Mouse (Mus musculus) heart, embryonic 13.5 days (tissue): Measurements from ENCODE around the gene Agpat1. TPM values are rescaled to one million over a fixed set of nuclear protein-coding genes. Genes with fewer than 3 reads are reported as not detected.

ENCODE experiments used
- ATAC-seq: fragments of 200-750 bp; cut with Nextera tagmentation; 2 replicates; pipeline ENCODE4 v1.8.0; 2017; ENCODE audit warnings: moderate TSS enrichment; ENCODE audit not compliant: insufficient number of reproducible peaks, low FRiP score, low TSS enrichment; ENCODE audit errors: extremely low read depth
- H3K27ac ChIP-seq: fragments of 300-500 bp; sonication (generic); replicated peaks from 2 replicates; pipeline ENCODE4 v1.5.1; 2015; ENCODE audit warnings: moderate library complexity, mild to moderate bottlenecking, inconsistent platforms
- H3K27me3 ChIP-seq: fragments of 300-500 bp; sonication (generic); replicated peaks from 2 replicates; pipeline ENCODE4 v1.6.1; 2015; ENCODE audit warnings: mild to moderate bottlenecking, inconsistent platforms
- H3K36me3 ChIP-seq: fragments of 300-500 bp; sonication (generic); 2 replicates; pipeline ENCODE4 v1.6.1; 2015; ENCODE audit warnings: mild to moderate bottlenecking, inconsistent platforms
- H3K4me1 ChIP-seq: fragments of 300-500 bp; sonication (generic); 2 replicates; pipeline ENCODE4 v1.6.1; 2015; ENCODE audit warnings: inconsistent platforms
- H3K4me2 ChIP-seq: fragments of 300-500 bp; sonication (generic); 2 replicates; pipeline ENCODE4 v1.6.1; 2015; ENCODE audit warnings: inconsistent platforms, mild to moderate bottlenecking, moderate library complexity
- H3K4me3 ChIP-seq: fragments of 300-500 bp; sonication (generic); 2 replicates; pipeline ENCODE4 v1.5.1; 2015; ENCODE audit warnings: moderate library complexity, mild to moderate bottlenecking, inconsistent platforms
- H3K9ac ChIP-seq: fragments of 300-500 bp; sonication (generic); 2 replicates; pipeline ENCODE4 v1.6.1; 2015; ENCODE audit warnings: inconsistent platforms, mild to moderate bottlenecking, moderate library complexity
- H3K9me3 ChIP-seq: fragments of 300-500 bp; sonication (generic); 2 replicates; pipeline ENCODE4 v1.6.1; 2016; ENCODE audit warnings: inconsistent platforms
- WGBS: fragments of 180-500 bp; shearing (Covaris S2); methylation state at CpG from one replicate; pipeline ENCODE4 v1.1.7; 2015; ENCODE audit warnings: mixed read lengths; 5-methylcytosine and 5-hydroxymethylcytosine counted together
- polyA plus RNA-seq: library from polyadenylated mRNA; unstranded; fragments of >200 nt; fragmentation: Nextera tagmentation; extraction: Ambion mirVana; gene quantifications from 2 replicates; pipeline ENCODE4 v1.2.1, GENCODE M21; 2015

The Agpat1 gene
- polyA plus RNA-seq, 1 experiment from 2014 or later: 54.2 TPM

- no peak overlapping the region for H3K4me2 ChIP-seq
- H3K27ac ChIP-seq: no peak overlapping the region
- peaks cover 20% of the 10 kb centered on the region for H3K36me3 ChIP-seq
- H3K27me3 ChIP-seq: peaks cover 42% of the 10 kb centered on the region
- H3K4me3 ChIP-seq: no peak overlapping the region
- peaks cover 56% of the 10 kb centered on the region for H3K4me1 ChIP-seq
- 25% methylated on average over 2 of the region's 2 CpGs for WGBS
- H3K9me3 ChIP-seq: no peaks in the 10 kb centered on the region
- no peak overlapping the region for H3K9ac ChIP-seq
- ATAC-seq: no peak
Observed at GRCm38 (mm10) chr17:34657271-34657670, 53.2 kb downstream of the Agpat1 start.

- no peaks in the 10 kb centered on the region for H3K9me3 ChIP-seq
- WGBS: 56% methylated on average over 2 of the region's 2 CpGs
- H3K27me3 ChIP-seq: peaks cover 46% of the 10 kb centered on the region
- H3K36me3 ChIP-seq: peaks cover 11% of the 10 kb centered on the region
- H3K4me2 ChIP-seq: no peak overlapping the region
- no peak for ATAC-seq
- no peak overlapping the region for H3K9ac ChIP-seq
- no peak overlapping the region for H3K27ac ChIP-seq
- peaks cover 56% of the 10 kb centered on the region for H3K4me1 ChIP-seq
- no peak overlapping the region for H3K4me3 ChIP-seq
Observed at GRCm38 (mm10) chr17:34658145-34658544, 54.1 kb downstream of the Agpat1 start.

- WGBS: 68% methylated on average over 3 of the region's 3 CpGs
- peaks cover 56% of the 10 kb centered on the region for H3K4me1 ChIP-seq
- H3K27me3 ChIP-seq: peaks cover 50% of the 10 kb centered on the region
- H3K9me3 ChIP-seq: no peaks in the 10 kb centered on the region
- H3K27ac ChIP-seq: no peak overlapping the region
- H3K4me3 ChIP-seq: no peak overlapping the region
- no peak overlapping the region for H3K9ac ChIP-seq
- H3K36me3 ChIP-seq: peaks cover 7% of the 10 kb centered on the region
- no peak overlapping the region for H3K4me2 ChIP-seq
- no peak for ATAC-seq
Observed at GRCm38 (mm10) chr17:34658591-34658990, 54.5 kb downstream of the Agpat1 start.

- no peak for ATAC-seq
- H3K4me3 ChIP-seq: no peak overlapping the region
- 0 out of 2 replicates have a peak, but pooled peaks cover 3% of the 10 kb centered on the region for H3K36me3 ChIP-seq
- H3K4me1 ChIP-seq: peaks cover 55% of the 10 kb centered on the region
- no peak overlapping the region for H3K9ac ChIP-seq
- H3K4me2 ChIP-seq: peak overlapping the region; percentile 13; the same call in 1 of the 2 replicates
- 41% methylated on average over 12 of the region's 12 CpGs for WGBS
- H3K9me3 ChIP-seq: no peaks in the 10 kb centered on the region
- H3K27me3 ChIP-seq: peaks cover 58% of the 10 kb centered on the region
- 0 out of 2 replicates have a peak overlapping the region, but pooled peaks have one; percentile 28 for H3K27ac ChIP-seq
Observed at GRCm38 (mm10) chr17:34659181-34659896, 55.3 kb downstream of the Agpat1 start.

GRCm38 (mm10) chr17:34659897-34660214 is 55.8 kb downstream of the Agpat1 start:
- no peak for ATAC-seq
- WGBS: 56% methylated on average over 3 of the region's 3 CpGs
- Histone ChIP-seq H3K4me3 (no peak overlapping the region), H3K9ac (no peak overlapping the region), H3K36me3 (no peaks in the 10 kb centered on the region), H3K4me1 (peaks cover 49% of the 10 kb centered on the region), H3K27me3 (peaks cover 63% of the 10 kb centered on the region), H3K27ac (0 out of 2 replicates have a peak overlapping the region, but pooled peaks have one; percentile 28), H3K9me3 (no peaks in the 10 kb centered on the region), H3K4me2 (peak overlapping the region; percentile 13; the same call in 1 of the 2 replicates)

GRCm38 (mm10) chr17:34660259-34660820 is 56.3 kb downstream of the Agpat1 start:
- peaks cover 68% of the 10 kb centered on the region for H3K27me3 ChIP-seq
- peaks cover 45% of the 10 kb centered on the region for H3K4me1 ChIP-seq
- no peaks in the 10 kb centered on the region for H3K36me3 ChIP-seq
- H3K27ac ChIP-seq: 0 out of 2 replicates have a peak overlapping the region, but pooled peaks have one; percentile 36
- peak overlapping the region; percentile 60 for H3K4me2 ChIP-seq
- ATAC-seq: no peak
- no peak overlapping the region for H3K9ac ChIP-seq
- H3K9me3 ChIP-seq: no peaks in the 10 kb centered on the region
- 25% methylated on average over 11 of the region's 11 CpGs for WGBS
- H3K4me3 ChIP-seq: peak overlapping the region; percentile 33

GRCm38 (mm10) chr17:34661121-34661591 is 57.1 kb downstream of the Agpat1 start:
- Histone ChIP-seq H3K9ac (peak overlapping the region; percentile 61), H3K4me2 (peak overlapping the region; percentile 60), H3K27me3 (peaks cover 76% of the 10 kb centered on the region), H3K36me3 (no peaks in the 10 kb centered on the region), H3K4me3 (peak overlapping the region; percentile 33), H3K4me1 (peaks cover 36% of the 10 kb centered on the region), H3K9me3 (no peaks in the 10 kb centered on the region), H3K27ac (peak overlapping the region; percentile 36; the same call in 1 of the 2 replicates)
- ATAC-seq: no peak
- 3% methylated on average over 19 of the region's 19 CpGs for WGBS

DNA sequence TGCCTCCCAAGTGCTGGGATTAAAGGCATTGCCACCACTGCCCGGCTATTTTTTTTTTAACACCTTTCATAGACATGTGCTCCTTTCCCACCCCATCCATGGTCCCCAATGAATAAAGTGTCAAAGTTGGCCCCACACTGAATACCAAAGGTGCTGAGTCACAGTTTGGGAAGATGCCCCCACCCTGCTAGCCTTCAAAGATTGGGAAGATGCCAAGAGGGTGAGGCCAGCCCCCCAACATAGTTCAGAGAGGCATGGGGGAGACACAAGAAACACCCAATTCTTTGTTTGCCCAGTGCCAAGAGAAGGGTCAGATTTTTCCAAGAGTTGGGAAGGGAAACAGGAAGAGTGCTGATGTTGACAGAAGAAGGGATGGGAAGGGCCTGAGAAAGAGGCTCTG is 58.4 kb downstream of the Agpat1 start:
- H3K4me3 ChIP-seq: no peak overlapping the region
- no peak overlapping the region for H3K9ac ChIP-seq
- no peaks in the 10 kb centered on the region for H3K36me3 ChIP-seq
- peaks cover 28% of the 10 kb centered on the region for H3K4me1 ChIP-seq
- no peaks in the 10 kb centered on the region for H3K9me3 ChIP-seq
- peaks cover 84% of the 10 kb centered on the region for H3K27me3 ChIP-seq
- ATAC-seq: no peak
- 77% methylated on average over 1 of the region's 1 CpGs for WGBS
- H3K4me2 ChIP-seq: no peak overlapping the region
- H3K27ac ChIP-seq: no peak overlapping the region

- no peak overlapping the region for H3K27ac ChIP-seq
- ATAC-seq: no peak
- H3K36me3 ChIP-seq: no peaks in the 10 kb centered on the region
- no peak overlapping the region for H3K4me3 ChIP-seq
- H3K4me1 ChIP-seq: peaks cover 28% of the 10 kb centered on the region
- H3K27me3 ChIP-seq: peaks cover 87% of the 10 kb centered on the region
- 71% methylated on average over 8 of the region's 8 CpGs for WGBS
- no peak overlapping the region for H3K4me2 ChIP-seq
- no peak overlapping the region for H3K9ac ChIP-seq
- 0 out of 2 replicates have a peak, but pooled peaks cover 3% of the 10 kb centered on the region for H3K9me3 ChIP-seq
Observed at GRCm38 (mm10) chr17:34662978-34663377, 58.9 kb downstream of the Agpat1 start.
